Mouse (Mus musculus) embryonic facial prominence, embryonic 14.5 days (tissue): ENCODE measurements at regions not wholly inside any gene's neighbourhood (a gene's known extent, or its start where the extent isn't known, plus 50 kb on each side); places are given as distances from the start of the nearest gene placed in this dataset.

Source experiments
- ATAC-seq: fragments of 200-750 bp; cut with Nextera tagmentation; 2 replicates; pipeline ENCODE4 v1.8.0; 2017; ENCODE audit warnings: low read depth, moderate number of reproducible peaks, moderate TSS enrichment
- DNase-seq: peaks from one replicate; pipeline ENCODE4 v3.0.0-alpha.2; 2015; ENCODE audit warnings: low spot score
- H3K27ac ChIP-seq: fragments of 300-500 bp; sonication (generic); replicated peaks from 2 replicates; pipeline ENCODE4 v1.5.1; 2014; ENCODE audit warnings: low read depth, mild to moderate bottlenecking, low read length, moderate library complexity
- H3K27me3 ChIP-seq: fragments of 300-500 bp; sonication (generic); replicated peaks from 2 replicates; pipeline ENCODE4 v1.6.1; 2014; ENCODE audit warnings: low read length; ENCODE audit not compliant: control insufficient read depth, insufficient read depth
- H3K36me3 ChIP-seq: fragments of 300-500 bp; sonication (generic); 2 replicates; pipeline ENCODE4 v1.6.1; 2014; ENCODE audit warnings: low read length, mixed read lengths; ENCODE audit not compliant: control insufficient read depth, insufficient read depth
- H3K4me1 ChIP-seq: fragments of 300-500 bp; sonication (generic); 2 replicates; pipeline ENCODE4 v1.6.1; 2014; ENCODE audit warnings: antibody characterized with exemption, low read length; ENCODE audit not compliant: control insufficient read depth, insufficient read depth
- H3K4me2 ChIP-seq: fragments of 300-500 bp; sonication (generic); 2 replicates; pipeline ENCODE4 v1.6.1; 2014; ENCODE audit warnings: low read depth, mild to moderate bottlenecking, low read length, moderate library complexity, mixed read lengths
- H3K4me3 ChIP-seq: fragments of 300-500 bp; sonication (generic); 2 replicates; pipeline ENCODE4 v1.5.1; 2014; ENCODE audit warnings: low read depth, mild to moderate bottlenecking, low read length
- H3K9ac ChIP-seq: fragments of 300-500 bp; sonication (generic); 2 replicates; pipeline ENCODE4 v1.6.1; 2014; ENCODE audit warnings: low read depth, mild to moderate bottlenecking, low read length, moderate library complexity, mixed read lengths
- H3K9me3 ChIP-seq: fragments of 300-500 bp; sonication (generic); 2 replicates; pipeline ENCODE4 v1.6.1; 2016; ENCODE audit warnings: low read length; ENCODE audit not compliant: control insufficient read depth
- WGBS: fragments of 180-500 bp; shearing (Covaris S2); extraction: QIAGEN DNeasy Blood & Tissue Kit; methylation state at CpG from one replicate; pipeline ENCODE4 v1.1.7; 2014; 5-methylcytosine and 5-hydroxymethylcytosine counted together

DNA sequence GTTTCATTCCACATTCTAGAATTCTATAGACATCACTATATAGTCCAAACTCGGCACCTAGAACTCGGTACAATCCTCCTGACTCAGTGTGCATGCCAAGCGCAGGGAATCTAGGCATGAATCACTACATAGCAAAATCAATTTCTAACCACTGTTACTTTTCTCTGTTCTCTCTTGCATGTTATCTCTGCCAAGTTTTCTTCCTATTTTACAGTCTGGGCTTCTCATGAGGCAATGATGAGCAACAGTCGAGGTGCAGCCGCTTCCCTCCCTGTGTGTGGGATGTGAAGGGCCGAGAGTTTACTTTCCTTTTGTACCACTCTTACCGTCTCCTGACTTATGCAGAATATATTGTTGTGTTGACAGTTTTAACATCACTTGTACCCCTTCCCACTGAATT lies 204.4 kb upstream of the Klf12 start:
- no peaks in the 10 kb centered on the region for H3K27me3 ChIP-seq
- no peak overlapping the region for H3K4me3 ChIP-seq
- 75% methylated on average over 7 of the region's 7 CpGs for WGBS
- ATAC-seq (no peak), DNase-seq (peak; percentile 19)
- no peak overlapping the region for H3K27ac ChIP-seq
- H3K36me3 ChIP-seq, result no peaks in the 10 kb centered on the region
- no peak overlapping the region for H3K9ac ChIP-seq
- H3K9me3 ChIP-seq, result no peaks in the 10 kb centered on the region
- no peaks in the 10 kb centered on the region for H3K4me1 ChIP-seq
- H3K4me2 ChIP-seq, result no peak overlapping the region

DNA sequence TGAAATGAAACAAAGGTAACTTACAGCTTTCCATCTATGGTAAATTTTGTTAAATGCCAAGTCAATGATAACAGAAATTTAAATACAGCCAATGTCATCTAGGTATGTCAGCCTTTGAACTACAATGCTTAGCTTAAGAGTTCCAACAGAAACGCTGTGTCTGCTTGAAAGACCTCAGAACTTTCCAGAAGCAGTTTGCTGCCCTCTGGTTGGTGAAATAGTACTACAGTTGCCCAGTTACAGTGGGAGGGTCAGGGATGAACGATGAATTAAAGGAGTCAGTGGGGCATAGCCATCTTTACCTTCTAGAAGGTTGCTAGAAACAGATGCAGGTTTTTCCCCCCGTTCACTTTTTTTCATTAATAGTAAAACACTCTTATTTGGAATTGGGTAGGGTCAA lies 201.0 kb upstream of the Klf12 start:
- no peak for ATAC-seq
- 63% methylated on average over 3 of the region's 3 CpGs for WGBS
- Histone ChIP-seq H3K27ac (no peak overlapping the region), H3K36me3 (no peaks in the 10 kb centered on the region), H3K4me3 (no peak overlapping the region), H3K27me3 (no peaks in the 10 kb centered on the region), H3K4me1 (no peaks in the 10 kb centered on the region), H3K9me3 (no peaks in the 10 kb centered on the region), H3K9ac (no peak overlapping the region), H3K4me2 (no peak overlapping the region)
- DNase-seq, result peak; percentile 17

DNA sequence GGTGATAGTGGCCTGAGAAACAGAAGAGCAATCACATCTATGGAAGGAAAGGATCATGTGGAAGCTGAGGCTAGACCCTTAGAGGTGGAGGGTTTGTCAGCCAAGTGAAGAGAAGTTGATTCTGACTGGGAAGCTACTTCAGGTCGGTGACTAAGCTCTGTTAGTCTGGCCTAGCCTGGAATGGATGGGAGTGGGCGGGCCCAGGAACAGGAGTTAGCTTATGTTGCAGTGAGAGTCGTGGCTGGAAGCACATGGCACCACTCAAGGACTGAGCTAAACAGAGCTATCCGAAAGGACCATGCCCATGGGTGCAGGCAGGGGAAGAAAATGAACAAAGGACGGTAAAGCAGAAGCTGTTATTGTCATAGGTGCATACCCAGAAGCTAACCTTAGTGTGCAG lies 199.6 kb upstream of the Klf12 start:
- Histone ChIP-seq H3K4me1 (no peaks in the 10 kb centered on the region), H3K4me3 (no peak overlapping the region), H3K9ac (no peak overlapping the region), H3K4me2 (no peak overlapping the region), H3K36me3 (no peaks in the 10 kb centered on the region), H3K9me3 (no peaks in the 10 kb centered on the region), H3K27me3 (no peaks in the 10 kb centered on the region), H3K27ac (no peak overlapping the region)
- no peak for ATAC-seq
- WGBS, result 72% methylated on average over 5 of the region's 5 CpGs
- DNase-seq, result no peak

DNA sequence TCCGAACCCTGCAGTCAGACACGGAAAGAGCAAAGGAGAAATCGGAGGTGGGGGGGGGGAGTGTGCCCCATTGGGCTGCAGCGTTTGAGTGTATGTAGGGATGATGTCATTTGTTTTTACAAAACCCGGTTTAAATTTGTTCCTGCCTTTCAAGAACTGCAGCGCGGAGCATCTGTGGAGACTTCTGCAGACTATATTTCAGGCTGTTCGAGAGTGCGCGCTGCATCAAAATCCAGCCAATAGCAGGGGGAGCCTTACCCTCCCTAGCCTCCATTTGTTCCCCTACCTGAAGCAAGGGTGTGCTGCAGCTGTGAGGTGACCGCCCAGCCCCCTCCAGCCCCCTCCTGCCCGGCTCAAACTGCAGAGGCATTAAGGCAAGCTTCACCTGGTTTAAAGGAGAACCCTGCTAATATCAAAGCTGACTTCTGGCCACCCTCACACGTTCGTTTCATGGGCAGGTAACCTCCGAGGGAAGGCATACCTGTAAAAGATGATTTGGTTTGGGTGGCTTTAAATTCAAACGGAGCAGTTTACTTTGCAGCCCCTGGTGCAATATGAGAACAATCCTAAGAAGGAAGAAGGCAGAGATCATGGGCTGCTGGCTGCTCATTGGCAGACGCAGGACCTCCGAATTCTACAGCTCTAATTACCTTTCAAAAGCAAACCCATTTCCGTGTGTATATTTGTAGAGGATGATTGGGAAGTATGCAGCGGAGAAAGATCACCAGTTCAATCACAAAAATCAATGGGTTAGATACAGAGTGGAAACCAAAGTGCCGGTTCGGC lies 193.3 kb upstream of the Klf12 start:
- no peak overlapping the region for H3K27ac ChIP-seq
- 5% methylated on average over 22 of the region's 22 CpGs for WGBS

DNA sequence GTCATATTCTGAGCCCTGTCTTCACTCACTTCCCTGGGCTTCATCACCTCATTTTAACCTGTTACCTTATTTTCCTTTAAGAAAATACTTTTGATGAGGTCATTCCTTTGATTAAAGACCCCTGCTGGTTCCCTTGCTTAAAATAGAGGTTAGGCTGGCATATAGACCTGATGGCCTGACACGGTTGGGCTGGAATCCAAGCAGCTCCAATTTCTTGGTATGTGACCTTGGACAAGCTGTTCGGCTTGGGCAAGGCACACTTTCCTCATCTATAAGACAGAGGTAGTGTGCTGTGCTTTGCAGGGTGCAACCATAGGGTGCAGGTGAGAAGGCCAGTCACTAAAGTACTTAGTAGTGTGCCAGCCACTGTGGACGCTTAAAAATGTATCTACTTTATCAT lies 183.8 kb upstream of the Klf12 start:
- 71% methylated on average over 3 of the region's 3 CpGs for WGBS
- H3K9ac ChIP-seq, result no peak overlapping the region
- H3K4me1 ChIP-seq, result no peaks in the 10 kb centered on the region
- H3K9me3 ChIP-seq, result no peaks in the 10 kb centered on the region
- no peak overlapping the region for H3K27ac ChIP-seq
- DNase-seq (no peak), ATAC-seq (no peak)
- no peak overlapping the region for H3K4me2 ChIP-seq
- no peaks in the 10 kb centered on the region for H3K36me3 ChIP-seq
- no peak overlapping the region for H3K4me3 ChIP-seq
- no peaks in the 10 kb centered on the region for H3K27me3 ChIP-seq

More for the DNA sequence above, 193.3 kb upstream of the Klf12 start:
- Histone ChIP-seq H3K9ac (peak overlapping the region; percentile 51), H3K4me3 (peak overlapping the region; percentile 38), H3K4me1 (no peaks in the 10 kb centered on the region), H3K36me3 (no peaks in the 10 kb centered on the region), H3K4me2 (peak overlapping the region; percentile 70), H3K9me3 (no peaks in the 10 kb centered on the region), H3K27me3 (no peaks in the 10 kb centered on the region)
- ATAC-seq (peak; percentile 95), DNase-seq (peak; percentile 87)

DNA sequence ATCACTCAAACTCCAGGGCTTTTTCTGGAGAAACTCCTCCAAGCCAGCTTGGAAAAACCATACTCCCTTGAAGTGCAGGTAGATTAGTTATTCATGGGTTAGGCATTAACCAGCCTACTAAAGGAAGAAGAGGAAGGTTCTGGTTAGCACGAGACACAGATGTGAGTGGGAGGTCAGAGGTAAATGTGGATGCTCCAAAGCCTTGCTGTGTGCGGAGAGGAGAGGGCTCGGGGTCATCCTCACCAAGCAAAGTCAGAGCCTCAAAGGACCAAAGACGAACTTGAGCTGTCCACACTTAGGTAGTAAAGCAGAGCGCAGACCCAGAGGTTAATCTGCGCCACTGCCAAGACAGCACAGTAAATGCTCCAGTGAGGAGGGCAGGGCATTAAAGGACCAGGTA lies 177.8 kb upstream of the Klf12 start:
- Histone ChIP-seq H3K27ac (no peak overlapping the region), H3K4me3 (no peak overlapping the region), H3K4me1 (peaks cover 37% of the 10 kb centered on the region), H3K9me3 (no peaks in the 10 kb centered on the region), H3K27me3 (no peaks in the 10 kb centered on the region), H3K36me3 (no peaks in the 10 kb centered on the region), H3K4me2 (no peak overlapping the region), H3K9ac (no peak overlapping the region)
- WGBS, result 83% methylated on average over 6 of the region's 6 CpGs
- DNase-seq, result no peak
- ATAC-seq, result no peak

DNA sequence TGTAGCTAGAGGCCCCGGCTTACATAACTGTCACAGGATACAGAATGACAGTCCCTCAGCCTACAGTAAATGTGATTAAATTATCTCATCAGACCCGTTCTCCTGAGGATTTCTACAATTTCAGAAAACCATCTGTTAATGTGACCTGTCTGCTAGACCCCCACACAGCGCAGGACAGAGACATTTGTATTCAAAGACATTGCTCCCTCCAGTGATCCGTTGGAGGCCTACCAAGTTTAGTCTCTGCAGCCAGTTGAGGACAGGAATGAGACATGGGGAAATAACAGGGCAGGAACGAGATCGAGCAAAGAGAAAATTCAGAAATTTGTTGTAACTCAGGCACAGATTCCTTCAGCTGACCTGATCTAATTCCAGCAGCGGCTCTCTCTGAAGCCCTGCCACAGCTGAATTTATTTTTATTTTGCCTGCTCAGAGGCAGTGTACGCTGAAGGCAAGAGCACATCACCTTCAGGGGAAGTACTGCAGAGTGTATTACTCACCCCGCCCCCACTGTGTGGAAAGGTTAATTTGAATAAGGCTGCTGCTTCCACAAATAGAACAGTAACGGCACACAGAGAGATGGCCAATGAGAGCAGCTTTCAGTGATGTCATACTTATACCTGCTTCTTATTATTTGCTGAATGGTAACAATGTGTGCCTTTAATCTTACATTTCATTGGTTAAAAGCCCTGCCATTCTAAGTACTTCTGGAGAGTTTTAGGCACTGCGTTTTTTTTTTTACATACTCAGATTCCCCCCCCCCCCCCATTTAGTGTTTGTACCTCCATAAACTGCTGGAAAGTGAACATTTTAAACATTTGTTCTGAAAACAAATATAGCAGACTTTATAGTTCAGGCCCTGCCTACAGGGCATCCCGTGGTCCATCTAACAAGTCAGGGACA lies 176.9 kb upstream of the Klf12 start:
- peak overlapping the region; percentile 11; the same call in 1 of the 2 replicates for H3K4me3 ChIP-seq
- H3K4me1 ChIP-seq, result peaks cover 37% of the 10 kb centered on the region
- peak overlapping the region; percentile 42 for H3K4me2 ChIP-seq
- H3K36me3 ChIP-seq, result no peaks in the 10 kb centered on the region
- H3K27me3 ChIP-seq, result no peaks in the 10 kb centered on the region
- H3K9ac ChIP-seq, result peak overlapping the region; percentile 45; the same call in 1 of the 2 replicates
- 22% methylated on average over 12 of the region's 12 CpGs for WGBS
- H3K27ac ChIP-seq, result peak overlapping the region; percentile 63
- DNase-seq (peak; percentile 92), ATAC-seq (peak; percentile 86)
- no peaks in the 10 kb centered on the region for H3K9me3 ChIP-seq

DNA sequence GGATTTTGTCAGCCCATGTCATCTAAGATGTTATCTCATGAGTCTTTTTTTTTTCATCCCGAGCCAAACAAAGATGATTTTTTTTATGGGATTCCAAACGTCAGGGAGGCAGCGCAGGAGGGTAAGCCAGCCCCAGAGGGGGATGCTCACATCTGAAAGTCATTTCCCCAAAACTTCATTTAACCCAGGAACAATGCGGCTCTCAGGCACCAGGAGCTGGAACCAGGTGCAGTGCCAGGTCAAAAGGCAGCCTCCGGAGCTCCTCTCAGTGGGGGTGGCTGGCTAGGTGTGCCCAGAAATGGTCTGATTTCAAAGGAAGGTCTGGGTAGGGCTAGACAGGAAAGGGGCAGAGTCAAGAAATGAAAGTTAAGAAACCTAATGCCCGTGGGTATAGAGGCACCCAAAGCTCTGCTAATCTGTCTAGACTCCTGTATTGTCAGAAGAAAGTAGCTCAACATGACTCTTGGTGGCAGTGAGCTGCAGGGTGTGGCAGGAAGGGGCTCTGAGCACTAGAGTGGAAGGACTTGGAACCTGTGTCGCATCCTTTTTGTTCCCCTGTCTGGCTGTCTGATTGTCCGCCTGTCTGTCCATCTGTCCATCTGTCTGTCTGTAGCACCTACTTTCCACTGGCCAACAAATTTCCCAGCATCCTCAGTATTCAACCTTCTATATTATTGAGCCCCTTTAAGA lies 175.3 kb upstream of the Klf12 start:
- Histone ChIP-seq H3K4me2 (peak overlapping the region; percentile 44), H3K27ac (peak overlapping the region; percentile 65)
- WGBS, result 12% methylated on average over 8 of the region's 8 CpGs

More for the DNA sequence above, 175.3 kb upstream of the Klf12 start:
- no peaks in the 10 kb centered on the region for H3K27me3 ChIP-seq
- H3K9ac ChIP-seq, result 0 out of 2 replicates have a peak overlapping the region, but pooled peaks have one; percentile 30
- peaks cover 37% of the 10 kb centered on the region for H3K4me1 ChIP-seq
- no peaks in the 10 kb centered on the region for H3K36me3 ChIP-seq
- peak; percentile 69 for DNase-seq
- no peaks in the 10 kb centered on the region for H3K9me3 ChIP-seq
- peak; percentile 24; the same call in 1 of the 2 replicates for ATAC-seq
- peak overlapping the region; percentile 3; the same call in 1 of the 2 replicates for H3K4me3 ChIP-seq
